Mouse (Mus musculus): ENCODE results near the gene Bak1. TPM values are rescaled to one million over a fixed set of nuclear protein-coding genes. Genes with fewer than 3 reads are reported as not detected.

Gene Bak1
- polyA plus RNA-seq, 1 experiment from 2014 or later: 9.5 TPM

DNA sequence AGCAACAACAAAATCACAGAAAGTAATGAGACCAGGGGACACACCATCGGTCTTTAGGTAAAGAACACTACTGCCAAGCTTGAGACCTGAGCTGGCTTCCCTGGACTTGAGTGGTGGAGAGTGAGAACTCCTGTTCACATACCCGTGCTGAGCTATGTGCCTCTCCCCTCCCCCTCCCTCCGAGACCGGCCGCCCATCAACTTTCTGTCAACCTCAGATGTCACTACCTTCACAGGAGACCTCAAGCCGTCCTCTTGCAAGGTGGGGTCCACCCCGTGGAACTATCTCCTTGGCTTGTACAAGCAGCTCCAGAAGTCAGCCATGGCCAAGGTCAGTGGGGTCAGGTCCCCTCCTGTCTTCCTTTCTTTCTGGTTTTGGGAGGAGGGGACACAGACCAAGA lies 3.5 kb upstream of the Bak1 start:
- 61% methylated on average over 7 of the region's 7 CpGs for WGBS
- Histone ChIP-seq H3K4me1 (replicated peaks; ENCODE audit: control insufficient read depth, insufficient read depth, low read length) (peaks cover 4% of the 10 kb centered on the region), H3K9ac (ENCODE audit: low read depth, low read length) (no peak overlapping the region), H3K27ac (ENCODE audit: low read depth, low read length) (no peak overlapping the region), H3K9me3 (ENCODE audit: control insufficient read depth, low read length) (no peaks in the 10 kb centered on the region), H3K4me3 (ENCODE audit: low read depth, low read length) (no peak overlapping the region), H3K27me3 (ENCODE audit: control insufficient read depth, insufficient read depth, low read length) (no peaks in the 10 kb centered on the region), H3K4me2 (replicated peaks; ENCODE audit: low read depth, low read length) (no peak overlapping the region), H3K36me3 (ENCODE audit: control insufficient read depth, insufficient read depth, low read length) (no peaks in the 10 kb centered on the region)
- ATAC-seq (ENCODE audit: low FRiP score): no peak
- no peak for DNase-seq (ENCODE audit: low spot score)

DNA sequence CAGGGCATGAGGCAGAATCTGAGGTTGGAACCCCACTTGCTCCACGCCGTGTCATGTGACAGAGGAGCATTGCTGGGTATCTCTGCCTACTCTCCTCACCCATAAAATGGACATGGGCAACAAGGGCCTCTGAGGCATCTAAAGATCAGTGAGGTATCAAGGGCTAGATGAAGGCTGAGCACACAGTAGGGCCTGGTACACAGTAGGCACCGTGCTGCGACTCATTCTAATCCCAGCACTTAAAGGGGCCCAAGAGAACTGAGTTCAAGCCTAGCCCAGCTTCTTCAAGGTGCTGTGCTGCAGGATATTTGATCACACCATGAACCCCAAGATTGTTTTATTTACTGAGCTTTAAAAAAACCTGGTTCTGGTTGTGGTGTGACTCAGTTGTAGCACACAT lies 2.1 kb upstream of the Bak1 start:
- Histone ChIP-seq H3K4me2 (replicated peaks; ENCODE audit: low read depth, low read length) (no peak overlapping the region), H3K4me3 (ENCODE audit: low read depth, low read length) (no peak overlapping the region), H3K27ac (ENCODE audit: low read depth, low read length) (no peak overlapping the region), H3K36me3 (ENCODE audit: control insufficient read depth, insufficient read depth, low read length) (no peaks in the 10 kb centered on the region), H3K9me3 (ENCODE audit: control insufficient read depth, low read length) (no peaks in the 10 kb centered on the region), H3K4me1 (replicated peaks; ENCODE audit: control insufficient read depth, insufficient read depth, low read length) (peaks cover 6% of the 10 kb centered on the region), H3K9ac (ENCODE audit: low read depth, low read length) (no peak overlapping the region), H3K27me3 (ENCODE audit: control insufficient read depth, insufficient read depth, low read length) (no peaks in the 10 kb centered on the region)
- DNase-seq (ENCODE audit: low spot score) (no peak), ATAC-seq (ENCODE audit: low FRiP score) (no peak)
- 93% methylated on average over 4 of the region's 4 CpGs for WGBS

GRCm38 (mm10) chr17:27029431-27029830 lies 622 bp upstream of the Bak1 start:
- ATAC-seq (ENCODE audit: low FRiP score) (no peak), DNase-seq (ENCODE audit: low spot score) (no peak)
- Histone ChIP-seq H3K9ac (ENCODE audit: low read depth, low read length) (no peak overlapping the region), H3K4me3 (ENCODE audit: low read depth, low read length) (no peak overlapping the region), H3K27ac (ENCODE audit: low read depth, low read length) (no peak overlapping the region), H3K36me3 (ENCODE audit: control insufficient read depth, insufficient read depth, low read length) (no peaks in the 10 kb centered on the region), H3K9me3 (ENCODE audit: control insufficient read depth, low read length) (no peaks in the 10 kb centered on the region), H3K27me3 (ENCODE audit: control insufficient read depth, insufficient read depth, low read length) (no peaks in the 10 kb centered on the region), H3K4me1 (replicated peaks; ENCODE audit: control insufficient read depth, insufficient read depth, low read length) (peaks cover 6% of the 10 kb centered on the region), H3K4me2 (replicated peaks; ENCODE audit: low read depth, low read length) (no peak overlapping the region)
- WGBS: 90% methylated on average over 14 of the region's 14 CpGs

DNA sequence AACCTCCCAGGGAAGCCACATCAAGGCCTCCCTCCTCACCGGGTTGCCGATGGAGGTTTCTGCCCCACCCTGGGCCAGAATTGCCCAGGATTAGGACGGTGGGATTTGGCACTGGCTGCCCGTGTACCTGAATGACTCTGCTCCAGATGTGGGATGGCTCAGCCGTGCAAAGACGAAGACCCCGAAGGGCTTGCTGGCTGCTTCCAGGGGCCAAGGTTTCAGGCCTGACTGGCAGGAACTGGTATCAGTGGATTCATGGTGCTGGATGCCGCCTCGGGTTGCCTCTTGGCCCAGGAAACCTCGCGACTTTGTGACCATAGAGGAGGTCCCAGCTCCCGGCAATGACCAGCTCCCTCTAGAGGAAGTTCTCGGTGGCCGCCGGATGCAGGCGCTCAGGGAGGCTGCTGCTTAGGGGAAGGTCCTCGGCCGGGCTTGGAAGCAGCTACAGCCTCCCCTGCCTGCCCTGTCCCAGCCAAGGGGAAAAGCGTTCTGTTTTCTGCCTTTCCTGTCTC lies 469 bp downstream of the Bak1 start:
- no peaks in the 10 kb centered on the region for H3K9me3 ChIP-seq (ENCODE audit: control insufficient read depth, low read length)
- H3K27me3 ChIP-seq (ENCODE audit: control insufficient read depth, insufficient read depth, low read length): no peaks in the 10 kb centered on the region
- H3K4me1 ChIP-seq (replicated peaks; ENCODE audit: control insufficient read depth, insufficient read depth, low read length): peaks cover 6% of the 10 kb centered on the region
- peak overlapping the region; percentile 42 for H3K4me3 ChIP-seq (ENCODE audit: low read depth, low read length)
- H3K27ac ChIP-seq (ENCODE audit: low read depth, low read length): 0 out of 2 replicates have a peak overlapping the region, but pooled peaks have one; percentile 0
- H3K4me2 ChIP-seq (replicated peaks; ENCODE audit: low read depth, low read length): peak overlapping the region; percentile 80
- 1% methylated on average over 19 of the region's 19 CpGs for WGBS
- peak; percentile 82 for ATAC-seq (ENCODE audit: low FRiP score)
- no peaks in the 10 kb centered on the region for H3K36me3 ChIP-seq (ENCODE audit: control insufficient read depth, insufficient read depth, low read length)
- H3K9ac ChIP-seq (ENCODE audit: low read depth, low read length): peak overlapping the region; percentile 71
- peak; percentile 87 for DNase-seq (ENCODE audit: low spot score)

DNA sequence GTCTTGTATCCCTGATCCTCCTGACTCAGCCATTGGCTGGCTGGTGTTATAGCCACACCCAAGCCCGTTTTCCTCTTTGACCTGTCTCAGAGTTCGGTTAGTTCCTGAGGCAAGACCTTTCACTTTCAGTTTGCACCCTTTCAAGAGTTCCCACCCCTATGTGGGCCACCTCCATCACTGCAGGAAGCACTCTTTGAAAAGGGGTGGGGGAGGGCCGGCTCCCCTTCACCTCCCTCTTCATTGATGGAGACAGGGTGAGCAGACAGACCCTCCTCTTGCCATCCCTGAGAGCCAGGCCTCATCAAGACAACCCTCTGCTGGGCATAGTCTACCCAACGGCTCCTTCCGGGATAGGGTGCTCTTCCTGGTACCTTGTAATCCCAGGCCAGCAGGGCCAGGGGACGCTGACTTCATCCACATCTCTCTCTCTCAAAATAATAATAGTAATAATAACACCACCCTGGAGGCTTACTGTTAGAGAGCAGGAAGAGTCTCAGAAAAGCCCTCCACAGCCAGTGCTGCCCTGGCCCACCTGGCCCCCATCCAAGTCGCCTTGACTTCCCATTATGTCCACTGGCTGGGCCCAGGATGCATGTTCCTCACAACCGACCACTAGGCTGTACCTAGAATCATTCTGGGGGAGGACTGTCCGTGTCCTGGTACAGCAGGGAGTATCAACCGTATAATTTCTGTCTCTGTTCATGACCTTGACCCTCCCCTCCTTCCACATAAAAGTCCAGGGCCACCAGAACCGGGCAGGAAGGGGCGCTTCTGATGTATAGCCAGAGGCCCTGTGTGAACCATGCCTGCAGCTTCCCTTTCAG lies 1.1 kb downstream of the Bak1 start:
- H3K9ac ChIP-seq (ENCODE audit: low read depth, low read length): peak overlapping the region; percentile 71
- H3K27me3 ChIP-seq (ENCODE audit: control insufficient read depth, insufficient read depth, low read length): no peaks in the 10 kb centered on the region
- 46% methylated on average over 12 of the region's 12 CpGs for WGBS
- H3K36me3 ChIP-seq (ENCODE audit: control insufficient read depth, insufficient read depth, low read length): 0 out of 2 replicates have a peak, but pooled peaks cover 2% of the 10 kb centered on the region
- H3K9me3 ChIP-seq (ENCODE audit: control insufficient read depth, low read length): no peaks in the 10 kb centered on the region
- 0 out of 2 replicates have a peak overlapping the region, but pooled peaks have one; percentile 0 for H3K27ac ChIP-seq (ENCODE audit: low read depth, low read length)
- peak; percentile 54; the same call in 1 of the 2 replicates for ATAC-seq (ENCODE audit: low FRiP score)
- DNase-seq (ENCODE audit: low spot score): peak; percentile 45
- peak overlapping the region; percentile 80 for H3K4me2 ChIP-seq (replicated peaks; ENCODE audit: low read depth, low read length)
- peaks cover 6% of the 10 kb centered on the region for H3K4me1 ChIP-seq (replicated peaks; ENCODE audit: control insufficient read depth, insufficient read depth, low read length)
- peak overlapping the region; percentile 42 for H3K4me3 ChIP-seq (ENCODE audit: low read depth, low read length)

GRCm38 (mm10) chr17:27025951-27026350 lies 2.9 kb downstream of the Bak1 start:
- no peaks in the 10 kb centered on the region for H3K27me3 ChIP-seq (ENCODE audit: control insufficient read depth, insufficient read depth, low read length)
- no peak overlapping the region for H3K4me2 ChIP-seq (replicated peaks; ENCODE audit: low read depth, low read length)
- ATAC-seq (ENCODE audit: low FRiP score) (no peak), DNase-seq (ENCODE audit: low spot score) (no peak)
- H3K4me3 ChIP-seq (ENCODE audit: low read depth, low read length): no peak overlapping the region
- no peak overlapping the region for H3K27ac ChIP-seq (ENCODE audit: low read depth, low read length)
- no peak overlapping the region for H3K9ac ChIP-seq (ENCODE audit: low read depth, low read length)
- no peaks in the 10 kb centered on the region for H3K9me3 ChIP-seq (ENCODE audit: control insufficient read depth, low read length)
- H3K4me1 ChIP-seq (replicated peaks; ENCODE audit: control insufficient read depth, insufficient read depth, low read length): peaks cover 6% of the 10 kb centered on the region
- 0 out of 2 replicates have a peak, but pooled peaks cover 5% of the 10 kb centered on the region for H3K36me3 ChIP-seq (ENCODE audit: control insufficient read depth, insufficient read depth, low read length)
- WGBS: 87% methylated on average over 3 of the region's 3 CpGs

- Histone ChIP-seq H3K27ac (ENCODE audit: low read depth, low read length) (no peak overlapping the region), H3K9me3 (ENCODE audit: control insufficient read depth, low read length) (no peaks in the 10 kb centered on the region), H3K9ac (ENCODE audit: low read depth, low read length) (no peak overlapping the region), H3K4me2 (replicated peaks; ENCODE audit: low read depth, low read length) (no peak overlapping the region), H3K4me3 (ENCODE audit: low read depth, low read length) (no peak overlapping the region), H3K27me3 (ENCODE audit: control insufficient read depth, insufficient read depth, low read length) (no peaks in the 10 kb centered on the region), H3K4me1 (replicated peaks; ENCODE audit: control insufficient read depth, insufficient read depth, low read length) (peaks cover 6% of the 10 kb centered on the region), H3K36me3 (ENCODE audit: control insufficient read depth, insufficient read depth, low read length) (0 out of 2 replicates have a peak, but pooled peaks cover 5% of the 10 kb centered on the region)
- WGBS: 96% methylated on average over 17 of the region's 17 CpGs
- DNase-seq (ENCODE audit: low spot score) (no peak), ATAC-seq (ENCODE audit: low FRiP score) (no peak)
These were observed 3.4 kb downstream of the Bak1 start for GRCm38 (mm10) chr17:27025326-27025902.

DNA sequence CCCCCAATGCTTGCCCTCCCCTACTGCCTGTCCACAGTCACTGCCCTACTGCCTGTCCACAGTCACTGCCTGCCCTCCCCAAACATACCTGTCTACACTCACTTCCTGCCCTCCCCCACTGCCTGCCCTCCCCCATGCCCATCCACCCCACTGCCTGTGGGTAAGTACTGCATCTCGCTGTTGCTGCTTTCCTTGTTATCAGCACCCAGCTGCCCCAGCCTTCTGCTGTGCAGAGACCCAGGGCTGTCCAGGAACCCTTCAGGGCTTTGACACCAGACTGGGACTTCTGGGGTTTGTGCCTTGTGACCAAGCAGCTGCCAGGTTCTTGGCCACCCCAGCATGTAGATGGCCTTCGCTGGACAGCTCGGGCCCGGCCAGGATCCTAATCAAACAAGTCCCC lies 5.5 kb downstream of the Bak1 start:
- no peak overlapping the region for H3K9ac ChIP-seq (ENCODE audit: low read depth, low read length)
- no peaks in the 10 kb centered on the region for H3K27me3 ChIP-seq (ENCODE audit: control insufficient read depth, insufficient read depth, low read length)
- H3K27ac ChIP-seq (ENCODE audit: low read depth, low read length): no peak overlapping the region
- ATAC-seq (ENCODE audit: low FRiP score): no peak
- H3K9me3 ChIP-seq (ENCODE audit: control insufficient read depth, low read length): no peaks in the 10 kb centered on the region
- H3K36me3 ChIP-seq (ENCODE audit: control insufficient read depth, insufficient read depth, low read length): 0 out of 2 replicates have a peak, but pooled peaks cover 5% of the 10 kb centered on the region
- no peak for DNase-seq (ENCODE audit: low spot score)
- no peak overlapping the region for H3K4me3 ChIP-seq (ENCODE audit: low read depth, low read length)
- peaks cover 6% of the 10 kb centered on the region for H3K4me1 ChIP-seq (replicated peaks; ENCODE audit: control insufficient read depth, insufficient read depth, low read length)
- H3K4me2 ChIP-seq (replicated peaks; ENCODE audit: low read depth, low read length): no peak overlapping the region
- 87% methylated on average over 4 of the region's 4 CpGs for WGBS
